Mouse (Mus musculus): Measurements from ENCODE around the gene Rps18.
"Not testable (repeated sequence)": the region's sequence is repeated elsewhere in the genome, so short reads cannot be mapped to it uniquely, and the experiment has no call there.

GRCm38 (mm10) chr17:33903911-33904651 lies 51.7 kb downstream of the Rps18 start:
- TF ChIP-seq CTCF (IDR thresholded peaks at IDR 0.05; ENCODE audit: low read depth, low read length); POLR2A (IDR thresholded peaks at IDR 0.05; ENCODE audit: extremely low read depth, insufficient read depth, low read length): not testable (repeated sequence)

All from liver, adult 2 months (tissue).